Mouse (Mus musculus) cerebellum, adult 2 months (tissue): Measurements from ENCODE around the gene Arhgap29. TPM values are rescaled to one million over a fixed set of nuclear protein-coding genes. Genes with fewer than 3 reads are reported as not detected.

Experiments
- DNase-seq, 2 experiments: peaks; one replicate each; pipeline ENCODE4 v3.0.0; 2021
- H3K27ac ChIP-seq: fragments of 200-500 bp; 2 replicates; pipeline ENCODE4 v1.5.1; 2012; ENCODE audit warnings: low read length, control low read depth, inconsistent platforms; ENCODE audit not compliant: insufficient read depth
- H3K27me3 ChIP-seq: fragments of 200-500 bp; 2 replicates; pipeline ENCODE4 v1.6.1; 2012; ENCODE audit warnings: inconsistent platforms, mild to moderate bottlenecking, low read length, moderate library complexity; ENCODE audit not compliant: control insufficient read depth, insufficient read depth
- H3K4me1 ChIP-seq: fragments of 200-500 bp; 2 replicates; pipeline ENCODE4 v1.6.1; 2011; ENCODE audit warnings: low read length; ENCODE audit not compliant: control insufficient read depth, insufficient read depth
- H3K4me3 ChIP-seq: fragments of 200-500 bp; replicated peaks from 2 replicates; pipeline ENCODE3; 2011; ENCODE audit warnings: mild to moderate bottlenecking, low read depth, low read length, control low read depth; ENCODE audit not compliant: insufficient read depth
- CTCF ChIP-seq: fragments of 200-500 bp; IDR thresholded peaks from 2 replicates; pipeline ENCODE4 v1.5.1; 2011; ENCODE audit warnings: low read depth, mild to moderate bottlenecking, control low read depth, low read length, moderate library complexity, borderline replicate concordance; ENCODE audit not compliant: insufficient read depth
- POLR2A ChIP-seq: fragments of 200-500 bp; IDR thresholded peaks from 2 replicates; pipeline ENCODE4 v1.6.1; 2011; ENCODE audit warnings: low read length, control low read depth, borderline replicate concordance; ENCODE audit not compliant: insufficient read depth
- WGBS: fragments of 180-500 bp; shearing (Covaris S2); methylation state at CpG from one replicate; pipeline ENCODE4 v1.1.7; 2018; 5-methylcytosine and 5-hydroxymethylcytosine counted together
- polyA plus RNA-seq: library from polyadenylated mRNA; depleted of rRNA; stranded (reverse); fragments of >200 nt; gene quantifications from 2 replicates; pipeline ENCODE4 v1.2.3, GENCODE M21; 2012

The Arhgap29 gene
- polyA plus RNA-seq, 1 experiment, result 9.1 TPM

GRCm38 (mm10) chr3:121927601-121928000 lies 24.7 kb upstream of the Arhgap29 start:
- H3K4me1 ChIP-seq, result no peaks in the 10 kb centered on the region
- no peak overlapping the region for H3K27ac ChIP-seq
- 64% methylated on average over 3 of the region's 3 CpGs for WGBS
- H3K4me3 ChIP-seq, result no peak overlapping the region
- TF ChIP-seq CTCF (no peak), POLR2A (no peak)
- no peaks in the 10 kb centered on the region for H3K27me3 ChIP-seq
- DNase-seq, result no peak

GRCm38 (mm10) chr3:121932815-121933214 lies 19.5 kb upstream of the Arhgap29 start:
- Histone ChIP-seq H3K4me1 (no peaks in the 10 kb centered on the region), H3K4me3 (no peak overlapping the region), H3K27ac (no peak overlapping the region), H3K27me3 (no peaks in the 10 kb centered on the region)
- DNase-seq, result no peak
- TF ChIP-seq CTCF (no peak), POLR2A (no peak)
- 94% methylated on average over 4 of the region's 4 CpGs for WGBS

- no peak for TF ChIP-seq POLR2A
- TF ChIP-seq CTCF, result no peak
- Histone ChIP-seq H3K27me3 (no peaks in the 10 kb centered on the region), H3K27ac (no peak overlapping the region), H3K4me3 (no peak overlapping the region), H3K4me1 (no peaks in the 10 kb centered on the region)
- 72% methylated on average over 2 of the region's 2 CpGs for WGBS
- no peak for DNase-seq
Observed at GRCm38 (mm10) chr3:121936241-121936640, 16.1 kb upstream of the Arhgap29 start.

GRCm38 (mm10) chr3:121937036-121937435 lies 15.3 kb upstream of the Arhgap29 start:
- WGBS, result 90% methylated on average over 6 of the region's 6 CpGs
- H3K27ac ChIP-seq, result no peak overlapping the region
- H3K4me1 ChIP-seq, result no peaks in the 10 kb centered on the region
- TF ChIP-seq POLR2A (no peak), CTCF (no peak)
- H3K4me3 ChIP-seq, result no peak overlapping the region
- no peak for DNase-seq
- H3K27me3 ChIP-seq, result no peaks in the 10 kb centered on the region

GRCm38 (mm10) chr3:121939658-121940057 lies 12.7 kb upstream of the Arhgap29 start:
- WGBS, result 43% methylated on average over 1 of the region's 1 CpGs
- Histone ChIP-seq H3K4me3 (no peak overlapping the region), H3K4me1 (no peaks in the 10 kb centered on the region), H3K27ac (no peak overlapping the region), H3K27me3 (no peaks in the 10 kb centered on the region)
- no peak for DNase-seq
- TF ChIP-seq CTCF (no peak), POLR2A (no peak)

DNA sequence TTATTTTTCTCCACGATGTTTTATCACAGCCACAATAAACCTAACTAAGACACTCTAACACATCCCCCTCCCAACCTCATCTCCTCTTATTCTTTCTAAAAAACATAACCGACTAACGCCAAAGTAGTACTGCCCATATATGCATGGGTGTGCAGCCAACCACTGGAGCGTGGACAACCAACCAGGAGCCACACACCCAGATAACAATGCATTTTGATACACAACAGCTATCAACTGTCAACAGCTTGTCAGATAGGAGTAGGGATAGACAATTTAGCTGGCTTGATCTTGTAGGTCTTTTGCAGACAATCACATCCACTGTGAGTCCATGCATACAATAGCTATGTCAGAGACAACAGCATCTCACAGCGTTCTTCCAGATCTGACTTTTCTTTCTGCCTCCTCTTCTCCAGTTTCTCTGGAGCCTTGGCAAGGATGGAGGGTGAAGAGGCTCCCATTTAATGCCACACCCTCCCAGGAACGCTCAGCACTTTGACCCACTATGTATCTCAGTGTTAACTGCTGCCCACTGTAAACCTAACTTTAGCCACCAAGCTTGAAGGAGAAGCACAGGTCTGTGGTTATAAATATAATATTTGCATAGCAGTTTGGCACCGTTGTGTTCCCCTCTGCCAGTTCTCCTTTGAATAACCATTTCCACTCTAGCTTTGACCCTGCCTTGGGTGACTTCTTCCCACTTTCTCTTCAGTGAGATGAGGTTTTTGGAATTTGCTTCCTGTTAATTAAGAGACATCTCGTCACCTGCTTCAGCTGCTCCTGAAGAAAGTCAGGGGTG lies 12.0 kb upstream of the Arhgap29 start:
- Histone ChIP-seq H3K4me3 (no peak overlapping the region), H3K27me3 (no peaks in the 10 kb centered on the region), H3K4me1 (no peaks in the 10 kb centered on the region), H3K27ac (no peak overlapping the region)
- no peak for TF ChIP-seq POLR2A
- TF ChIP-seq CTCF, result no peak
- WGBS, result 76% methylated on average over 8 of the region's 8 CpGs
- no peak for DNase-seq

DNA sequence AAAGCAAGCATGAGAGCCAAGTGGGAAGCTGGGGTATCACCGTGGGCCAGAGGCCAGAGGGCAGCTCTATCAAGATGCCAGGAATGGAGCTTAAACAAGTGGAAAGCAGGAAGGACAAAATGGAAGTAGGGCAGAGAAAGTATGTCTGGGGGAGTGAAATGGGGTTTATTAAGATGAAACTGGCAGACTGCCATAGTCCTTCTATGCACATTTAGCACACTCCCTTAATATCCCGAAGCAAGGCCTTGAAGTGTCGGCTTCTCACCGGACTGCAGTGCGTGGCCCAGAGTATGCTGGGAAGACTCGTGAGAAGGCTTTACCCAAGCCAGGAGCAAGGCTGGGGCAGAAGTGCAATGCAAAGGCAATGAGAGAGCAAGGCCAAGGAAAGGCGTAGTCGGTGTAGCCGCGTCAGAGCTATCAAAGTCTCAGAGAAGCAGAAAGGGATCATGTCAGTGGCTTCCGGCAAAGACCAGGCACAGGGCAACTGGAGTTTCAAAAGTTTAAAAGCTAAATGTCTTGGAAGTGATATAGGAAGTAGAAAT lies 11.1 kb upstream of the Arhgap29 start:
- H3K27me3 ChIP-seq, result no peaks in the 10 kb centered on the region
- no peaks in the 10 kb centered on the region for H3K4me1 ChIP-seq
- no peak for DNase-seq
- no peak for TF ChIP-seq CTCF
- TF ChIP-seq POLR2A, result no peak
- H3K4me3 ChIP-seq, result no peak overlapping the region
- no peak overlapping the region for H3K27ac ChIP-seq
- WGBS, result 68% methylated on average over 11 of the region's 11 CpGs

DNA sequence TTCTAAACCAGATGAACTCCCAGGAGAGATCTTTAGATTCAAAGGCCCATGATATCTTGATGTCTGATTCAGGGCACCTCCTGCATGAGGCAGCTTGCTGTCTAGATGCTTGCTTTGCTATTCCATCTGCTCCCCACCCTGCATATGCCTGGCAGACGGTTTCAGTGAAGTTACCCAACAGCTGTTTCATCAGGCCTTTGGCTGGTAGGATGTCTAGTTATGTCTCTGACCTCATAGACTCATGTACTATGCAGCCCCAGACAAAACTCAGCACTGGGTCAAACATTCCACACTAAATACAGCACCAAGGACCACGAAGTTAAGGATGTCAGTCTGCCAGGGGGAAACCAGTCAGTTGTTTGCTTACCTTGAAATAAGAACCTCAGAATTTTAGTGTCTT lies 6.4 kb upstream of the Arhgap29 start:
- no peak overlapping the region for H3K27ac ChIP-seq

More for the DNA sequence above, 6.4 kb upstream of the Arhgap29 start:
- no peak overlapping the region for H3K4me3 ChIP-seq
- 52% methylated on average over 2 of the region's 2 CpGs for WGBS
- TF ChIP-seq CTCF (no peak), POLR2A (no peak)
- no peak for DNase-seq
- H3K27me3 ChIP-seq, result no peaks in the 10 kb centered on the region
- H3K4me1 ChIP-seq, result no peaks in the 10 kb centered on the region
